Mouse (Mus musculus): Measurements from ENCODE around the gene Cdhr5. TPM values are rescaled to one million over a fixed set of nuclear protein-coding genes. Genes with fewer than 3 reads are reported as not detected.

The Cdhr5 gene
- polyA plus RNA-seq, 1 experiment: 145 TPM

- WGBS: 77% methylated on average over 15 of the region's 15 CpGs
- H3K4me1 ChIP-seq (ENCODE audit: control insufficient read depth, insufficient read depth, low read length): peaks cover 5% of the 10 kb centered on the region
- peaks cover 3% of the 10 kb centered on the region; the same call in 1 of the 2 replicates for H3K27me3 ChIP-seq (replicated peaks; ENCODE audit: control insufficient read depth, insufficient read depth, low read length)
- H3K27ac ChIP-seq (ENCODE audit: insufficient read depth, low read depth, low read length): no peak overlapping the region
- no peak overlapping the region for H3K4me3 ChIP-seq (ENCODE audit: insufficient read depth, low read depth, low read length)
- no peak for DNase-seq
- H3K36me3 ChIP-seq (ENCODE audit: control insufficient read depth, insufficient read depth, low read length): no peaks in the 10 kb centered on the region
- TF ChIP-seq CTCF (conservative IDR thresholded peaks at IDR 0.05; ENCODE audit: insufficient read depth, insufficient read length, low read depth, low read length) (no peak), POLR2A (IDR thresholded peaks at IDR 0.05; ENCODE audit: low read depth, low read length) (no peak)
These were observed 16.2 kb upstream of the Cdhr5 start for GRCm38 (mm10) chr7:141292583-141293388.

GRCm38 (mm10) chr7:141291921-141292582, 15.5 kb upstream of the Cdhr5 start, which contains the start of gene Drd4:
Gene Drd4 (plus strand): TSS chr7:141292006.
- Histone ChIP-seq H3K4me1 (ENCODE audit: control insufficient read depth, insufficient read depth, low read length) (peaks cover 5% of the 10 kb centered on the region), H3K4me3 (ENCODE audit: insufficient read depth, low read depth, low read length) (no peak within 1 kb of the TSS), H3K36me3 (ENCODE audit: control insufficient read depth, insufficient read depth, low read length) (no peaks in the 10 kb centered on the region), H3K27ac (ENCODE audit: insufficient read depth, low read depth, low read length) (no peak within 1 kb of the TSS), H3K27me3 (replicated peaks; ENCODE audit: control insufficient read depth, insufficient read depth, low read length) (peaks cover 3% of the 10 kb centered on the region; the same call in 1 of the 2 replicates)
- WGBS: 12% methylated on average over 46 of the region's 46 CpGs
- TF ChIP-seq POLR2A (IDR thresholded peaks at IDR 0.05; ENCODE audit: low read depth, low read length) (no peak), CTCF (conservative IDR thresholded peaks at IDR 0.05; ENCODE audit: insufficient read depth, insufficient read length, low read depth, low read length) (no peak)
- no peak for DNase-seq

DNA sequence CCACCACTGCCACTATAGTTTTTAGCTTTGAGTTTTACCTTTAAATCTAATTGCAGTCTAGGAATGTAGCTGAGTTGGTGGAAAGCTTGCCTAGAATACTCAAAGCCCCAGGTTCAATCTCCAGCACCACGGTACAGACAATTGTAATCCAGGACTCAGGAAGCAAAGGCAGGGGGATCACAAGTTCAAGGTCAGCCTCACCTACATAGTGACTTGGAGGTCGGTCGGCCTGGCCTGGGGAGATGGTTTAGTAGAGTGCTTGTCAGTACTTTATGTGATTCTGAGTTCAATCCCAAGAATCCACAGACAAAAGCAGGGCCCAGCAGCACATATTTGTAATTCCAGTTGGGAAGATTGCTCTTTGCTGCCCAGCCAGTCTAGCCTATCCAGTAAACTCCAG, 11.5 kb upstream of the Cdhr5 start:
- no peak for TF ChIP-seq POLR2A (IDR thresholded peaks at IDR 0.05; ENCODE audit: low read depth, low read length)
- no peak for TF ChIP-seq CTCF (conservative IDR thresholded peaks at IDR 0.05; ENCODE audit: insufficient read depth, insufficient read length, low read depth, low read length)
- H3K4me1 ChIP-seq (ENCODE audit: control insufficient read depth, insufficient read depth, low read length): no peaks in the 10 kb centered on the region
- H3K36me3 ChIP-seq (ENCODE audit: control insufficient read depth, insufficient read depth, low read length): no peaks in the 10 kb centered on the region
- no peak overlapping the region for H3K27ac ChIP-seq (ENCODE audit: insufficient read depth, low read depth, low read length)
- H3K4me3 ChIP-seq (ENCODE audit: insufficient read depth, low read depth, low read length): no peak overlapping the region
- 81% methylated on average over 3 of the region's 3 CpGs for WGBS
- no peaks in the 10 kb centered on the region for H3K27me3 ChIP-seq (replicated peaks; ENCODE audit: control insufficient read depth, insufficient read depth, low read length)
- no peak for DNase-seq

DNA sequence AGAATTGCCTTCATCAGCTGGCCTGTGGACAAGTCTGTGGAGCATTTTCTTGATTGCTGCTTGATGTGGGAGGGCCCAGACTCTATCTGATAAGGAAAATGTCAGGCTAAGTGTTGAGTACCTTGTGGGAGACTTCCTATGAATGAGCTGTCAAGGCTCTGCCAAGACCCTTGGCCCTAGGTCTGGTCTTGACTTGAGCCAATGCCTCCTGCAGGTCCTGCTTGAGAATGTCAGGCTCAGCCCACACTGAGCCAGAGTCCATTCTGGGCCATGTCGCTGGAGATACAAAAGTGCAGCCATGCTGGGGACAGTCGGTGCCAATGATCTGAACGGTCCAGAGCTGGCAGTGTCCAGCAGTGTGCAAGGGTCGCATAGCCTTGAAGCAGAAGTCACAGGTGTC, 6.2 kb upstream of the Cdhr5 start:
- H3K27ac ChIP-seq (ENCODE audit: insufficient read depth, low read depth, low read length): no peak overlapping the region
- H3K4me3 ChIP-seq (ENCODE audit: insufficient read depth, low read depth, low read length): no peak overlapping the region
- no peaks in the 10 kb centered on the region for H3K36me3 ChIP-seq (ENCODE audit: control insufficient read depth, insufficient read depth, low read length)
- TF ChIP-seq CTCF (conservative IDR thresholded peaks at IDR 0.05; ENCODE audit: insufficient read depth, insufficient read length, low read depth, low read length) (no peak), POLR2A (IDR thresholded peaks at IDR 0.05; ENCODE audit: low read depth, low read length) (no peak)
- peak; percentile 31 for DNase-seq
- H3K27me3 ChIP-seq (replicated peaks; ENCODE audit: control insufficient read depth, insufficient read depth, low read length): no peaks in the 10 kb centered on the region
- 65% methylated on average over 4 of the region's 4 CpGs for WGBS
- peaks cover 8% of the 10 kb centered on the region for H3K4me1 ChIP-seq (ENCODE audit: control insufficient read depth, insufficient read depth, low read length)

GRCm38 (mm10) chr7:141281442-141281841, 4.9 kb upstream of the Cdhr5 start:
- Histone ChIP-seq H3K27me3 (replicated peaks; ENCODE audit: control insufficient read depth, insufficient read depth, low read length) (no peaks in the 10 kb centered on the region), H3K4me3 (ENCODE audit: insufficient read depth, low read depth, low read length) (no peak overlapping the region), H3K27ac (ENCODE audit: insufficient read depth, low read depth, low read length) (no peak overlapping the region), H3K4me1 (ENCODE audit: control insufficient read depth, insufficient read depth, low read length) (peaks cover 12% of the 10 kb centered on the region), H3K36me3 (ENCODE audit: control insufficient read depth, insufficient read depth, low read length) (no peaks in the 10 kb centered on the region)
- 36% methylated on average over 6 of the region's 6 CpGs for WGBS
- peak; percentile 74 for DNase-seq
- no peak for TF ChIP-seq CTCF (conservative IDR thresholded peaks at IDR 0.05; ENCODE audit: insufficient read depth, insufficient read length, low read depth, low read length)
- no peak for TF ChIP-seq POLR2A (IDR thresholded peaks at IDR 0.05; ENCODE audit: low read depth, low read length)

- TF ChIP-seq CTCF (conservative IDR thresholded peaks at IDR 0.05; ENCODE audit: insufficient read depth, insufficient read length, low read depth, low read length): peak; percentile 54; the same call in 1 of the 2 replicates
- TF ChIP-seq POLR2A (IDR thresholded peaks at IDR 0.05; ENCODE audit: low read depth, low read length): no peak
- Histone ChIP-seq H3K27ac (ENCODE audit: insufficient read depth, low read depth, low read length) (no peak within 1 kb of the TSS), H3K27me3 (replicated peaks; ENCODE audit: control insufficient read depth, insufficient read depth, low read length) (no peaks in the 10 kb centered on the region), H3K4me1 (ENCODE audit: control insufficient read depth, insufficient read depth, low read length) (peaks cover 21% of the 10 kb centered on the region), H3K36me3 (ENCODE audit: control insufficient read depth, insufficient read depth, low read length) (no peaks in the 10 kb centered on the region), H3K4me3 (ENCODE audit: insufficient read depth, low read depth, low read length) (peak within 1 kb of the TSS; percentile 46; the same call in 1 of the 2 replicates)
- 11% methylated on average over 46 of the region's 46 CpGs for WGBS
- peak; percentile 45 for DNase-seq
These were observed 2.4 kb upstream of the Cdhr5 start, which contains the start of gene Sct for GRCm38 (mm10) chr7:141278766-141279590. Gene Sct (minus strand): TSS chr7:141279133.
